Mouse (Mus musculus) Muller cell, postnatal 12 days (primary cell): Measurements from ENCODE around the gene Tmem150c.

Experiments
- DNase-seq: peaks from one replicate; pipeline ENCODE4 v3.0.0-alpha.2; 2015; ENCODE audit errors: inconsistent ontology term

Gene Tmem150c

DNA sequence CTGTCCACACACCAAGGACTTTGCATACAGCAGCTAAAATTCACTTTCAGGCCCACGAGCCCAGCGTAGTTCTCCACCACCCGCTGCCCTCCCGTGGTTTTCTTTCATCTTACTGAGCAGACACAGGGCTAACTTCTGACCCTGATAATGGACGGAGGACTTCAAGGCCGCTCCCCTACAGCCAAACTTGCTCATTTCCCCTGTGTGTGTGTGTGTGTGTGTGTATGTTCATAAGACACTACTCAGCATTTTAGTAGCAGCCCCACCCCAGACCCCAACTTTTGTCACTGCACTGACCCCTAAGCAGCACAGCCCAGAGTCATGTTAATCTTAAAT, at the start of gene Tmem150c:
Gene Tmem150c, minus strand, starts transcription at position 171 of the 336 bp plus-strand sequence.
- DNase-seq: no peak

DNA sequence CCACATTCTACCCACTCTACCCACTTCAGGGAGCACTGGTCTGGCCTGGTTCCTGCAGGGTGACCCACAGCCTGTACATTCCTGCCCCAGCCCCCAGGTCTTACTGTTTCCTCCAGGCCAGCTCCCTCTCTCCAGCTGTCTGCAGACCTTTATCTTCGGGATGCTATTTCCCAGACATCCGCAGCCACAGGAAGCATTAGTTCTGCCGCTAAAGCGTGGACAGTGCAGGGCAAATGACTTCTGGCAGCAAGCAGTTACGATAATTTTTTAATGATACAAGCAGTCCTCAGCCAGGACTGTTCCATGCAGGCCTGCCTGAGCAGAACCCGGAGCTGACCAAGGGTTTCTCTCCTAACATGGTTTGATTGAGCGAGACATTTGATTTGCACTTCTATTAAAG, 49.5 kb upstream of the Tmem150c start:
- DNase-seq: no peak

DNA sequence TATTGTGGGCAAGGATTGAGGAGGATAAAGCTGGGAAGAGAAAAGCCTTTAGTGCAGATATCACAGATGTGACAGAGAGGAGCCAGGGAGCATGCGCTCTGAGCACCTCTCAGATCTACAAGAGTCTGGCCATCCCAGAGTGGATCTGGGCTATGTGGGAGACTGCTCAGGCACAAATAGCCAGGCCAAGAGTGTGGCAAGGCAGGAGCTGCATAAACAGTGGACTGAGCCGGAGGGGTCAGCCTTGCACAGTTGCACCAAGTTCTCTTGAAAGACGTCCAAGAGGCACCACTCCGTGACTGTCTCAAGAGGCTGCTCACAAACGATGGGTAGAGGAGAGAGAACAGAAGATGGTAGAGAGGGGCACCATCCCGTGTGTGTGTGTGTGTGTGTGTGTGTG, 47.1 kb upstream of the Tmem150c start:
- DNase-seq: peak; percentile 31

DNA sequence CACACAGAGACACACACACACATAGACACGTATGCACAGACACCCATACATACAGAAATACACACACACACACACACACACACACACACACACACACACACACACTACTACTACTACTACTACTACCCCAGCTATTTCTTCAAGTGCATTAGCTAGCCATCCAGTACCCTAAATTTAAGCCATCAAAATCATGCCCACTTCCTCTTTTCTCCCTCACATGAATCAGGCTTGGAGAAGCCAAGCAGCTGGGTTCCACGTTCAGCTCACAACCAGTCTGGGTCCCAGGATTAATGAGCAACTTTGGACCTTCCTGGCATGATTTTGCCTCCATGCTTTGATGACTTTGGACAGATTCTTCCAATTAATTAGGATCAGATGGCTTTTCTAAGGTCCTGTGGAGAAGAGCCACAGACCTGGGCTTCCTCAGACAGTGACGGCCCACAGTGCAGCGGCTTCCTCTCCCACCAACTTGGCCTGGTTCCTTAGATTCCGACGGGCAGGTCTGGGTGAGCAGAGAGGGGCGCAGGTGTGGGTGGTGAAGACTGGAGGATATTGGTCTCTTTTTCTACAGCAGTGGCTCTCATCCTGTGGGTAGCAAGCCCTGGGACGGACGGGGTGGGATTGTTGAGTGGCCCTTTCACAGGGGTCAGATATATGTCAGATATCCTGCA, 46.0 kb upstream of the Tmem150c start:
- DNase-seq: peak; percentile 69

- no peak for DNase-seq
Measured at GRCm38 (mm10) chr5:100200805-100201204, 41.2 kb upstream of the Tmem150c start.

- no peak for DNase-seq
Measured at GRCm38 (mm10) chr5:100200296-100200695, 40.7 kb upstream of the Tmem150c start.

DNA sequence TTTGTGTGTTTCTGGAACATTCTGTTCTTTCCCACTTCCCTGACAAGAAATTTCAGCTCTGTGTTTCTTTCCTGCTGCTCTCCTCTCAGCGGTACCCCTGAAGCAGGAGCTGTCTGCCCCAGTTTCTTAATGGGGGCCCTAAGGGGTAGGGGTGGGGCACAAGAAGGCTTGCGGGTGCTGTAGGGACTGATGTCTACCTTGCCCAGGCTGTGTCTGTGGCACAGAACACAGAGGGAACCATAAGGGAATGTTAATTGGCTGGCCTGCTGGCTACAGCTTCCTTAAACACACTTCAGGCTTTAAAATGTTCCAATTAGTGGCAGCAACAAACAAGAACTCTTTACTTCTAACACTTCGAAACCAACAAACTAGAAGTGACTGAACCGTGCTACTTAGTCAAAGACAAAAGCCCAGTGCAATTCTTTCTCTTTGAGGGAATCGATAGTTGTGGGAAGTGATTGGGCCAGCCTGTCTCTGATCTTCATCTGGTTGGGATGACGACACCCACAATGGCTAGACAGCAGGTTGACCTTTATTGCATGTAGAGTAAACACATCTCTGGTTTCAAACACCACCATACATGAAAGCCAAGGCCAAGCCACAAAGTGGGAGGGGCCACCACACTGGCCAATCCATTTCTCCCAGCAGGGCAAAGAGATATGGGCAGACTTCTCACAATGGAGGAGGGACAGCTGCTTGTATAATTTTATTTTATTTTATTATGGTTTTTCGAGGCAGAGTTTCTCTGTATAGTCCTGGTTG, 39.7 kb upstream of the Tmem150c start:
- peak; percentile 71 for DNase-seq

- no peak for DNase-seq
Measured at GRCm38 (mm10) chr5:100197476-100197875, 37.9 kb upstream of the Tmem150c start.

- no peak for DNase-seq
Measured at GRCm38 (mm10) chr5:100196854-100197431, 37.3 kb upstream of the Tmem150c start.

- DNase-seq: no peak
Measured at GRCm38 (mm10) chr5:100196397-100196796, 36.8 kb upstream of the Tmem150c start.

- no peak for DNase-seq
Measured at GRCm38 (mm10) chr5:100191438-100192190, 32.0 kb upstream of the Tmem150c start.

DNA sequence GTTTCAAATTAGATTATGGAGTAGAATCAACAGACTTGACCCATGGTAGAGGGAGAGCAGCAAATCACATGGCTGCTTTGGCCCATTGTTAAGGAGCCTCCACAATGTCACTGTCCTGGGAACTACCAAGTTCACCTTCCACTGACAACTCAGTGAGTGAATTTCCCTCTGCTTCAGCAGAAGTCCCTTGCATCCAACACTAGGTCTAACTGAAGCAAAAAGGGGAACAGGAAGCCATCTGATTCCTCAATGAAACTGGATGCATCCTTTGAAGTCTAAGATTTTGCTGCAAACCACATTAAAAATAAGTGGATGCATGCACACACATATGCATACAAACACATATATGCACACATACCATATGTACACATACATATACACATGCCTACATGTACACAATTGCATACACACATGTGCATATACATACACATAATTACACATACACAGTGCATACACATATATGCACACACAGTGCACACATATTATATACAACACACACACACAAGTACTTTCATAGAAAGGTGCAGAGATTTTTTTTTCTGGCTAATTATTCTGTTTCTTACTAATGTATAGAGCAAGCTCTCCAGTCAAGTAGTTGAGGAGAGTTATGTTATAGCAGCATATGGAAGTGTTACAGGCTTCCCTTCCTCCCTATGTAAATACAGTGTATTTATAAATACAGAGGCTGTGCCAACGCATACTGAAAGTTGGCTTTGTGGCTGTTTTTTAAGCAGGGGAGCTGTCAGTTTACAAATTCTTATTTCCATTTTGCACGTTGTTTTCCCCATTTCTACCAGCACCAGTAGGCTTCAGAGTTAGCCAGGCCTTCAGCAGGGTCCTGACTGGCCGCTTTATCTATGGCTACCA, 27.7 kb upstream of the Tmem150c start:
- no peak for DNase-seq

- DNase-seq: no peak
Measured at GRCm38 (mm10) chr5:100186618-100187017, 27.0 kb upstream of the Tmem150c start.

- DNase-seq: peak; percentile 40
Measured at GRCm38 (mm10) chr5:100185895-100186294, 26.3 kb upstream of the Tmem150c start.

GRCm38 (mm10) chr5:100181011-100181410, 21.4 kb upstream of the Tmem150c start:
- no peak for DNase-seq

- DNase-seq: no peak
Measured at GRCm38 (mm10) chr5:100178781-100179165, 19.2 kb upstream of the Tmem150c start.

DNA sequence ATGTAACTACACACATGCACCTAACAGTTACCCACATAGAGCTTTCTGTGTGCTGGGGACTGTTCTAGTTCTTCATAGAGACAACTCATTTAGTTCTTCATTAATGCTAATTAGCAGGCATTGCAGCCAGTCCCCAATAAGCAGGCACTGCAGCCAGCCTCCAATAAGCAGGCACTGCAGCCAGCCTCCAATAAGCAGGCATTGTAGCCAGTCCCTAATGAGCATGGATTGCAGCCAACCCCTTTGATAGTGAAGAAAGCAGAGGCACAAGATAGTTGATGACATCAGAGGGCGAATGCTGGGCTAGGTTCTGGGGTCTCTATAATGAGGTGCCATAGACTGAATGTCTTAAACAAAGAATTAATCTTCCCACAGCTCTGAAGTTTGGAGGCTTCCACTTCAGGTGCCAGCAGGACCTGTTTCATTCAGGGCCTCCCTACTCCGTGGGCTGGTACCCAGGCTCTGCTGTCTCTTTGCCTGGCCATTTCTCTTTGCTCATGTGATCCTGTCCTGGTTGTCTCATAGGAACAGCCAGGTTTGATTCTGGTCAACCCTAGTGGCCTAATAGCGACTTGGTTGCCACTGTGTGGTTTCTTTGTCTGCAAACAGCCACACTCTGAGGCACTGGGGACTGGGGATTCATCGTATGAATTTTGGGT, 18.6 kb upstream of the Tmem150c start:
- DNase-seq: peak; percentile 80

GRCm38 (mm10) chr5:100177547-100177946, 17.9 kb upstream of the Tmem150c start:
- no peak for DNase-seq

- DNase-seq: no peak
Measured at GRCm38 (mm10) chr5:100176096-100176495, 16.5 kb upstream of the Tmem150c start.

DNA sequence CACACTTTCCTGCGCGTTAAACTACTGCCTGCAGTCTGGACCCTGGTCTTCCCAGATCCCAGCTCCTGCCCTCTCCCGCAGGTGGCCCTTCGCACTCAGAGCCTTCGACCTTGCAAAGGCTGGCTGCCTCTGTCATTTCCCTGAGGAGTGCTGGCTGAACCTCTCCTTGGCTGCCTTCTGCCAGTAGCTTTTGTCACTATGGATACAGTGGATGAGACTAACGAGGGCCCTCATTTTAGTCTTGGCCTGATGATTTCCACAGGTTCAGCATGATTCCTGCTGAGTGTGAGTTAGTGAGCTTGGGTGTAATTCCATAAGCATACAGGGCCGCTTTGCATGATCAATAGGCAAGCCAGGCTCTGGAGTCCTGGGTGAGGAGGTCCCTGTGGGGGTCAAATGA, 16.0 kb upstream of the Tmem150c start:
- no peak for DNase-seq

- peak; percentile 26 for DNase-seq
Measured at GRCm38 (mm10) chr5:100172104-100172503, 12.5 kb upstream of the Tmem150c start.
